Mouse (Mus musculus) brain, embryonic 14.5 days (tissue): ENCODE data around the gene Cntnap2.

ENCODE experiments used
- CTCF ChIP-seq: fragments of 200-500 bp; IDR thresholded peaks from 2 replicates; pipeline ENCODE4 v1.5.1; 2012; ENCODE audit warnings: inconsistent platforms, mild to moderate bottlenecking, moderate library complexity, borderline replicate concordance; ENCODE audit not compliant: insufficient read depth, insufficient read length; ENCODE audit errors: extremely low read depth
- POLR2A ChIP-seq: fragments of 200-500 bp; IDR thresholded peaks from 2 replicates; pipeline ENCODE4 v1.6.1; 2012; ENCODE audit warnings: mild to moderate bottlenecking, inconsistent platforms, borderline replicate concordance; ENCODE audit not compliant: poor library complexity, insufficient read depth, insufficient read length, severe bottlenecking; ENCODE audit errors: extremely low read depth

GRCm38 (mm10) chr6:45039454-45039853, 19.7 kb upstream of the Cntnap2 start:
- TF ChIP-seq POLR2A (no peak), CTCF (no peak)
